Mouse (Mus musculus) liver, embryonic 15.5 days (tissue): Measurements from ENCODE around the gene Tedc1. TPM values are rescaled to one million over a fixed set of nuclear protein-coding genes. Genes with fewer than 3 reads are reported as not detected.

ENCODE experiments used
- ATAC-seq: fragments of 200-750 bp; cut with Nextera tagmentation; 2 replicates; pipeline ENCODE4 v1.8.0; 2017; ENCODE audit warnings: moderate number of reproducible peaks, mild to moderate bottlenecking, moderate library complexity; ENCODE audit not compliant: insufficient read depth
- H3K27ac ChIP-seq: fragments of 300-500 bp; sonication (generic); replicated peaks from 2 replicates; pipeline ENCODE4 v1.5.1; 2015; ENCODE audit warnings: mild to moderate bottlenecking, inconsistent platforms
- H3K27me3 ChIP-seq: fragments of 300-500 bp; sonication (generic); 2 replicates; pipeline ENCODE4 v1.6.1; 2015; ENCODE audit warnings: mild to moderate bottlenecking, inconsistent platforms
- H3K36me3 ChIP-seq: fragments of 300-500 bp; sonication (generic); replicated peaks from 2 replicates; pipeline ENCODE4 v1.6.1; 2015; ENCODE audit warnings: moderate library complexity, mild to moderate bottlenecking, inconsistent platforms
- H3K4me1 ChIP-seq: fragments of 300-500 bp; sonication (generic); replicated peaks from 2 replicates; pipeline ENCODE4 v1.6.1; 2015; ENCODE audit warnings: inconsistent platforms
- H3K4me2 ChIP-seq: fragments of 300-500 bp; sonication (generic); 2 replicates; pipeline ENCODE4 v1.6.1; 2015; ENCODE audit warnings: moderate library complexity, mild to moderate bottlenecking, inconsistent platforms
- H3K4me3 ChIP-seq: fragments of 300-500 bp; sonication (generic); replicated peaks from 2 replicates; pipeline ENCODE4 v1.5.1; 2015; ENCODE audit warnings: mild to moderate bottlenecking, inconsistent platforms
- H3K9ac ChIP-seq: fragments of 300-500 bp; sonication (generic); 2 replicates; pipeline ENCODE4 v1.6.1; 2015; ENCODE audit warnings: moderate library complexity, mild to moderate bottlenecking, inconsistent platforms
- H3K9me3 ChIP-seq: fragments of 300-500 bp; sonication (generic); replicated peaks from 2 replicates; pipeline ENCODE4 v1.6.1; 2016; ENCODE audit warnings: inconsistent platforms
- WGBS: fragments of 180-500 bp; shearing (Covaris S2); methylation state at CpG from one replicate; pipeline ENCODE4 v1.1.7; 2015; ENCODE audit warnings: mixed read lengths; ENCODE audit not compliant: insufficient replicate concordance; 5-methylcytosine and 5-hydroxymethylcytosine counted together
- polyA plus RNA-seq: library from polyadenylated mRNA; unstranded; fragments of >200 nt; fragmentation: Nextera tagmentation; extraction: Ambion mirVana; gene quantifications from 2 replicates; pipeline ENCODE4 v1.2.1, GENCODE M21; 2015

The Tedc1 gene
- polyA plus RNA-seq, 1 experiment from 2014 or later = 11.3 TPM

DNA sequence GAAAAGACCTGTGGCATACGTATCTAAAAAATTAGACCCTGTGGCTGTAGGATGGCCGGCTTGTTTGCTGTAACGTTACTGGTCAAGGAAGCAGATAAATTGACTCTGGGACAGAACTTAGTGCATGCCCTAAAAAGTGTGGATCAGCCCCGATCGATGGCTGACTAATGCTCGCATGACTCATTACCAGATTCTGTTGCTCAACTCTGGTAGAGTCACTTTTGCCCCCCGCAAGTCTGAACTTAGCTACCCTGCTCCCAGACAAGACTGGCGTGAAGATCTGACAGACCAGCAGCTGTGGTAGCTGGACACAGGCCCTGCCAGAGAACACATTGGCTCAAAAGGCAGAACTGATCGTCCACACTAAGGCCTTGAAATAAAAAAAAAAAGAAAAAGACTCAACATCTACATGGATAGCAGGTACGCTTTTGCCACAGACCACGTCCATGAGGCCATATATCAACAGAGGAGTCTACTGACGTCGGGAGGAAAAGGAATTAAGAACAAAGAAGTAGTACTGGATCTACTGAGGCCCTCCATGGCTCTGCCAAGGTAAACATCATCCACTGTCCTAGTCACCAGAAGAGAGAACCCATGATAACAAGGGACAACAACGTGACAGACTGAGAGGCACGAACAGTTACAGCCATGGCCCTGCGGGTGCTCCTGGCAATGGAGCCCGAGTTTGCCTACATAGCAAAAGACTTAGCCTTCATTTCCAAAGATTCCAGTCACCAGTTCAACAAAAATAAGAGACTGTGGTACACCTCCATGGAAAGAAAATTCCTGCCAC, 54.6 kb downstream of the Tedc1 start:
- H3K4me2 ChIP-seq = no peak overlapping the region
- 72% methylated on average over 17 of the region's 17 CpGs for WGBS

DNA sequence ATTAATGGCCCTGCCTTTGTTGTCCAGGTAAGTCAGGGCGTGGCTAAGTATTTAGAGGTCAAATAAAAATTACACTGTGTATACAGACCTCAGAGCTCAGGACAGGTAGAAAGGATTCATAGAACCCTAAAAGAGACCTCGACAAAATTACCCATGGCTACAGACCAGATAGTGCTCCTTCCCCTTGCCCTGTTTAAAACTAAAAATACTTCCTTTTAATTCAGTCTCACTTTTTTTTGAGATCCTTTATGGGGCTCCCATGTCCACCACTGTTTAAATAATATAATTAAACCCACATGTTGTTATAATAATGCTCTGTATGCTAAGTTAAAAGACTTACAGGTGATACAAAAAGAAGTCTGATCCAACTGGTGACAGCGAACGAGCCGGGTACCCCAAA, 55.6 kb downstream of the Tedc1 start:
- H3K27ac ChIP-seq = no peak overlapping the region
- no peaks in the 10 kb centered on the region for H3K4me1 ChIP-seq
- no peak for ATAC-seq
- H3K4me3 ChIP-seq = no peak overlapping the region
- no peaks in the 10 kb centered on the region for H3K36me3 ChIP-seq
- no peak overlapping the region for H3K9ac ChIP-seq
- H3K4me2 ChIP-seq = no peak overlapping the region
- 69% methylated on average over 5 of the region's 5 CpGs for WGBS
- no peaks in the 10 kb centered on the region for H3K27me3 ChIP-seq
- no peaks in the 10 kb centered on the region for H3K9me3 ChIP-seq

More for the DNA sequence above, 54.6 kb downstream of the Tedc1 start:
- H3K9ac ChIP-seq = no peak overlapping the region
- H3K36me3 ChIP-seq = no peaks in the 10 kb centered on the region
- H3K27ac ChIP-seq = no peak overlapping the region
- H3K4me3 ChIP-seq = no peak overlapping the region
- H3K9me3 ChIP-seq = no peaks in the 10 kb centered on the region
- H3K4me1 ChIP-seq = no peaks in the 10 kb centered on the region
- no peak for ATAC-seq
- H3K27me3 ChIP-seq = no peaks in the 10 kb centered on the region

DNA sequence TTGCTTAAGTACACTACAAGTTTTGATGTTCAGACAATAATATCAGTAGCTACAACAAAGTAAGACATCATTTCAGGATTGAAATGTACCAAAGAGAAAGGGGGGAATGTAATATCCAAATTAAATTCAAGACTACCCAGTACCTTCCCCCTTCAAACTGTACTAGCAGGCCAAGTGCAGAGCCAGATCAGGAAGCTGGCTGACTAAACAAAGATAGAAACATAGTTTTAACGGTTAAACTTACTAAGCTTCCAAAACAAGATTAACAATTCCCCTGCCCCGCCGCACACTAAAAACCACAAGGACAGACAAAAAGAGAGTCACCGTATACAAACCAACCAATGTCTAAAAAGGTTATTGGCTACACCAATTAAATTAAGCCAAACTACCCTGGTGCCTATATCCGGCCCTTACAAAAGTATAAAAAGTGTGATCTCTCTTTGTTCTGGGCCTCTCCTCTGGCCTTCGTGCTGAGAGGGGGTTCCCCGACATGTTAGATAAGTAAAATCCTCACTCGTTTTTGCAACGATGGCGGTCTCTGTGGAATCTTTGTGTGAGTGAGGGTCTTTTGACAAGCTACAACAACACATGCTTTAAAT, 56.2 kb downstream of the Tedc1 start:
- H3K4me2 ChIP-seq = no peak overlapping the region
- H3K4me3 ChIP-seq = no peak overlapping the region
- ATAC-seq = no peak
- H3K36me3 ChIP-seq = no peaks in the 10 kb centered on the region
- H3K27ac ChIP-seq = no peak overlapping the region
- no peaks in the 10 kb centered on the region for H3K4me1 ChIP-seq
- 49% methylated on average over 10 of the region's 10 CpGs for WGBS
- H3K9me3 ChIP-seq = no peaks in the 10 kb centered on the region
- H3K9ac ChIP-seq = no peak overlapping the region
- H3K27me3 ChIP-seq = no peaks in the 10 kb centered on the region; the same call in 1 of the 2 replicates

DNA sequence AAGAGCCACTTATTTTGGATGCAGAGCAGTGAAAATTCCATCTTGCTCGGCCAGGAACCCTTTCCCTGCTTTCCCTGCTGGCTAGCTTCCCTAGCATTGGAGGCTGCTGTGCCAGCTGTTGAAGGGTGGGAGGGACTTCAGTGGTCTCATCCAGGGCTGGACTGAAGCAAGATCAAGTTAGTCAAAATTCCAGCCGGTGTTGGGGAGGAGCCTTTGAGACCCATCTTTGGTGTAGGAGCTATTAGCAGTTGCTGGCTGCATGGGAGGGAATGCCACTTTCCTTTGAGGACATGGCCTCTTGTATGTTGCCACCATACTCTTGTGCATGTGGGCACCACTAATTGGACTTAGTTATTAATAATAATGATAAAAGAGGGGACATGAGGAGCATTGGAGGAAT, 57.0 kb downstream of the Tedc1 start:
- WGBS = 61% methylated on average over 2 of the region's 2 CpGs
- H3K27me3 ChIP-seq = no peaks in the 10 kb centered on the region; the same call in 1 of the 2 replicates
- H3K36me3 ChIP-seq = no peaks in the 10 kb centered on the region
- H3K4me2 ChIP-seq = no peak overlapping the region
- H3K4me1 ChIP-seq = peaks cover 3% of the 10 kb centered on the region; the same call in 1 of the 2 replicates
- ATAC-seq = no peak
- H3K9me3 ChIP-seq = no peaks in the 10 kb centered on the region
- no peak overlapping the region for H3K27ac ChIP-seq
- no peak overlapping the region for H3K9ac ChIP-seq
- no peak overlapping the region for H3K4me3 ChIP-seq

DNA sequence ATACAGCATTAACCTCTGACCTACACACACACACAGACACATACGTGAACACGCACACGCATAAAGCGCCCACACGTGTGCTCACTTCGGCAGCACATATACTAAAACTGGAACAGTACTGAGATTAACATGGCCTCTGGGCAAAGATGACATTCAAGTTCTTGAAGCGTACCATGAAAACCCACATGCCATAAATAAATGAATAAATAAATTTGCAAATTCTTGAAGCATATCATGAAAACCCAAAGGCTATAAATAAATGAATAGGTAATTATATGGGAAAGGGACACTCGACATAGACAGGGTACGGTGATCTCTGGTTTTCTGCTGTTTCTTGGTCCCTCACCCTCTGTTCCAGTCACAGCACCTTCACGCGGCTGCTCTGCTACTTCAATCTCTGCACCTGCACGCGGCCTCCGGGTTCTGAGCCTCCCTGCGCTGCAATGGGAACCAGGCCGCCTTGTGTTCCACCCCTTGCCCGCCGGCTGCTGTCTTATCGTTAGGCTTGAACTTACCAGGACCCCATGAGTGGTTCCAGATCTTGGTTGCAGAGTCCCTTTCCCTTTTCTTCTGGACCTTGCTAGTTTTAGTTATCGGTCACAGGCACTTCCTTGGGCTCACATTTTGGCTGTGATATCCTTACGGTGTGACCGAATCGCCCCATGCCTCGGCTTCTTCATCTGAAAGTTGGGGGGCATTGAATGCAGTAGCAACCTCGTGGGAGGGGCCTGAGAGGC, 58.0 kb downstream of the Tedc1 start:
- ATAC-seq = no peak
- H3K9me3 ChIP-seq = no peaks in the 10 kb centered on the region
- H3K36me3 ChIP-seq = no peaks in the 10 kb centered on the region
- no peaks in the 10 kb centered on the region; the same call in 1 of the 2 replicates for H3K27me3 ChIP-seq
- H3K4me3 ChIP-seq = no peak overlapping the region
- H3K4me2 ChIP-seq = no peak overlapping the region
- WGBS = 70% methylated on average over 25 of the region's 25 CpGs
- no peak overlapping the region for H3K9ac ChIP-seq
- H3K4me1 ChIP-seq = peaks cover 3% of the 10 kb centered on the region; the same call in 1 of the 2 replicates
- H3K27ac ChIP-seq = no peak overlapping the region

DNA sequence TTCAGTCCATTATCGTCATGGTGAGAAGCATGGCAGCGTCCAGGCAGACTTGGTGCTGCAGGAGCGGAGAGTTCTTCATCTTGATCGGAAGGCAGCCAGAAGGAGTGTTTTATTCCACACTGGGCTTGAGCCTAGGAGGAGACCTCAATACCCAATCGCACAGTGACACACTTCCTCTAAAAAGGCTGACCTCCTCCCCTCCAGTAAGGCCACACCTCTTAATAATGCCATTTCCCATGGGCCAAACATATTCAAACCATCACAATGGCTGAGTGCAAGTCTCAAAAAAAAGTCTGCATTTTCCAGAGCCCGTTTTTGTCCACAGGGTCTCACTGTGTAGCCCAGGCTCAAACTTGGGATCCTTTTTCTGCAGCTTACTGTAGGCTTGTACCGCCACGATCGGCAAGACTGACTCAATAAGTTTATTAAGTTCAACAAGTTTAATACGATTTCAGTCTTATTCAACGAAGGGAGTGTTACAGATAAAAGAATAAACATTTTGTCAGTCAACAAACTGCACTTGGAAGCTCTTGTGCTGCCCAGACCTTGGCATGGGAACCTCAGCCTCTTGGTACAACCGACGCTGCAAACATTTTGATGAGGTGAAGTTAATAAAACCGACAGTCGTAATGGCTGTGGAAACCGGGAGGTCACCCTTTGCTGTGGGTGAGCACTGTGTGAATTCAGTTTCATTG, 58.9 kb downstream of the Tedc1 start:
- Histone ChIP-seq H3K4me1 (peaks cover 3% of the 10 kb centered on the region; the same call in 1 of the 2 replicates), H3K27me3 (no peaks in the 10 kb centered on the region; the same call in 1 of the 2 replicates), H3K4me2 (no peak overlapping the region), H3K36me3 (no peaks in the 10 kb centered on the region), H3K4me3 (no peak overlapping the region), H3K9ac (no peak overlapping the region), H3K27ac (no peak overlapping the region), H3K9me3 (no peaks in the 10 kb centered on the region)
- 58% methylated on average over 16 of the region's 16 CpGs for WGBS
- no peak for ATAC-seq

Other genes with a start within 250 kb of the Tedc1 start
- gene Jag2, start 226.6 kb upstream of the Tedc1 start, polyA plus RNA-seq = 0.21 and 0.32 TPM in 2 replicates
- gene Nudt14, start 214.3 kb upstream of the Tedc1 start, polyA plus RNA-seq = 14.1 and 14.3 TPM in 2 replicates
- 5.5 and 5.8 TPM in 2 replicates for gene Btbd6, start 179.9 kb upstream of the Tedc1 start, polyA plus RNA-seq
- 26.3 and 29.2 TPM in 2 replicates for gene Brf1, start 155.7 kb upstream of the Tedc1 start, polyA plus RNA-seq
- gene Pacs2, start 141.9 kb upstream of the Tedc1 start, polyA plus RNA-seq = 6.1 and 6.7 TPM in 2 replicates
- gene Tex22, start 81.9 kb upstream of the Tedc1 start, polyA plus RNA-seq = not detected in 2 replicates
- 3.8 and 4.4 TPM in 2 replicates for gene Mta1, start 58.1 kb upstream of the Tedc1 start, polyA plus RNA-seq
- gene Crip2, start 16.2 kb upstream of the Tedc1 start, polyA plus RNA-seq = 45.1 and 51.5 TPM in 2 replicates
- 89.4 and 102 TPM in 2 replicates for gene Crip1, start 10.1 kb upstream of the Tedc1 start, polyA plus RNA-seq
- gene Tmem121, start 29.5 kb downstream of the Tedc1 start, polyA plus RNA-seq = 0.33 and 0.54 TPM in 2 replicates